Mouse (Mus musculus) forebrain, postnatal 0 days (tissue): ENCODE data around the gene Gm49358. TPM values are rescaled to one million over a fixed set of nuclear protein-coding genes. Genes with fewer than 3 reads are reported as not detected.

Source experiments
- ATAC-seq: fragments of 200-750 bp; cut with Nextera tagmentation; 2 replicates; pipeline ENCODE4 v1.8.0; 2017; ENCODE audit warnings: mild to moderate bottlenecking, moderate library complexity
- DNase-seq: peaks from one replicate; pipeline ENCODE4 v3.0.0-alpha.2; 2015
- H3K27ac ChIP-seq: fragments of 300-500 bp; sonication (generic); 2 replicates; pipeline ENCODE4 v1.5.1; 2014; ENCODE audit warnings: low read depth, mild to moderate bottlenecking, antibody characterized with exemption, low read length, moderate library complexity, mixed read lengths
- H3K27me3 ChIP-seq: fragments of 300-500 bp; sonication (generic); 2 replicates; pipeline ENCODE4 v1.6.1; 2014; ENCODE audit warnings: mild to moderate bottlenecking, low read length, mixed read lengths; ENCODE audit not compliant: insufficient read depth
- H3K36me3 ChIP-seq: fragments of 300-500 bp; sonication (generic); 2 replicates; pipeline ENCODE4 v1.6.1; 2014; ENCODE audit warnings: mild to moderate bottlenecking, moderate library complexity; ENCODE audit not compliant: insufficient read depth
- H3K4me1 ChIP-seq: fragments of 300-500 bp; sonication (generic); 2 replicates; pipeline ENCODE4 v1.6.1; 2014; ENCODE audit warnings: antibody characterized with exemption; ENCODE audit not compliant: insufficient read depth
- H3K4me2 ChIP-seq: fragments of 300-500 bp; sonication (generic); 2 replicates; pipeline ENCODE4 v1.6.1; 2014; ENCODE audit warnings: low read depth, mild to moderate bottlenecking, moderate library complexity
- H3K4me3 ChIP-seq: fragments of 300-500 bp; sonication (generic); 2 replicates; pipeline ENCODE4 v1.5.1; 2014; ENCODE audit warnings: low read depth, low read length, mixed read lengths
- H3K9ac ChIP-seq: fragments of 300-500 bp; sonication (generic); 2 replicates; pipeline ENCODE4 v1.6.1; 2014; ENCODE audit warnings: mild to moderate bottlenecking
- H3K9me3 ChIP-seq: fragments of 300-500 bp; sonication (generic); 2 replicates; pipeline ENCODE4 v1.6.1; 2016; ENCODE audit warnings: low read length
- CTCF ChIP-seq: sonication (generic); IDR thresholded peaks from 2 replicates; pipeline ENCODE4 v1.5.1; 2016; ENCODE audit warnings: antibody characterized with exemption, control low read depth, low read depth
- WGBS: fragments of 180-500 bp; shearing (Covaris S2); extraction: QIAGEN DNeasy Blood & Tissue Kit; methylation state at CpG from one replicate; pipeline ENCODE4 v1.1.7; 2014; 5-methylcytosine and 5-hydroxymethylcytosine counted together
- polyA plus RNA-seq: library from polyadenylated mRNA; unstranded; fragments of >200 nt; fragmentation: Nextera tagmentation; extraction: Ambion mirVana; gene quantifications from 2 replicates; pipeline ENCODE4 v1.2.1, GENCODE M21; 2015
- total RNA-seq: library from RNA; depleted of rRNA; stranded (reverse); fragments of >200 nt; gene quantifications from 2 replicates; pipeline ENCODE4 v1.2.3, GENCODE M21; 2014

Gm49358 gene
- total and polyA plus RNA-seq, 2 experiments from 2014 or later = 14.7 TPM; not detected in 1

- no peak overlapping the region for H3K4me3 ChIP-seq
- H3K9me3 ChIP-seq = no peaks in the 10 kb centered on the region
- H3K4me1 ChIP-seq = no peaks in the 10 kb centered on the region
- ATAC-seq (peak; percentile 73), DNase-seq (peak; percentile 61)
- H3K27me3 ChIP-seq = no peaks in the 10 kb centered on the region
- H3K36me3 ChIP-seq = no peaks in the 10 kb centered on the region
- TF ChIP-seq CTCF = no peak
- no peak overlapping the region for H3K4me2 ChIP-seq
- no peak overlapping the region for H3K27ac ChIP-seq
- H3K9ac ChIP-seq = no peak overlapping the region
- WGBS = 66% methylated on average over 5 of the region's 5 CpGs
These were observed 78.9 kb downstream of the Gm49358 start for GRCm38 (mm10) chr10:86842659-86843058.

- Histone ChIP-seq H3K4me3 (no peak overlapping the region), H3K4me2 (no peak overlapping the region), H3K9ac (no peak overlapping the region), H3K27ac (no peak overlapping the region), H3K27me3 (no peaks in the 10 kb centered on the region), H3K36me3 (no peaks in the 10 kb centered on the region), H3K4me1 (no peaks in the 10 kb centered on the region), H3K9me3 (no peaks in the 10 kb centered on the region)
- DNase-seq (no peak), ATAC-seq (no peak)
- TF ChIP-seq CTCF = no peak
- 90% methylated on average over 9 of the region's 9 CpGs for WGBS
These were observed 83.2 kb downstream of the Gm49358 start for GRCm38 (mm10) chr10:86846926-86847467.

- WGBS = 83% methylated on average over 4 of the region's 4 CpGs
- DNase-seq (no peak), ATAC-seq (no peak)
- H3K4me3 ChIP-seq = no peak overlapping the region
- no peaks in the 10 kb centered on the region for H3K27me3 ChIP-seq
- no peaks in the 10 kb centered on the region for H3K4me1 ChIP-seq
- TF ChIP-seq CTCF = no peak
- H3K4me2 ChIP-seq = no peak overlapping the region
- H3K36me3 ChIP-seq = no peaks in the 10 kb centered on the region
- no peaks in the 10 kb centered on the region for H3K9me3 ChIP-seq
- no peak overlapping the region for H3K27ac ChIP-seq
- no peak overlapping the region for H3K9ac ChIP-seq
These were observed 85.3 kb downstream of the Gm49358 start for GRCm38 (mm10) chr10:86849087-86849486.

- Histone ChIP-seq H3K36me3 (no peaks in the 10 kb centered on the region), H3K4me3 (no peak overlapping the region), H3K9me3 (no peaks in the 10 kb centered on the region), H3K4me2 (no peak overlapping the region), H3K4me1 (no peaks in the 10 kb centered on the region), H3K27me3 (no peaks in the 10 kb centered on the region), H3K9ac (no peak overlapping the region), H3K27ac (no peak overlapping the region)
- no peak for DNase-seq
- no peak for ATAC-seq
- 83% methylated on average over 4 of the region's 4 CpGs for WGBS
- no peak for TF ChIP-seq CTCF
These were observed 85.7 kb downstream of the Gm49358 start for GRCm38 (mm10) chr10:86849508-86849907.

DNA sequence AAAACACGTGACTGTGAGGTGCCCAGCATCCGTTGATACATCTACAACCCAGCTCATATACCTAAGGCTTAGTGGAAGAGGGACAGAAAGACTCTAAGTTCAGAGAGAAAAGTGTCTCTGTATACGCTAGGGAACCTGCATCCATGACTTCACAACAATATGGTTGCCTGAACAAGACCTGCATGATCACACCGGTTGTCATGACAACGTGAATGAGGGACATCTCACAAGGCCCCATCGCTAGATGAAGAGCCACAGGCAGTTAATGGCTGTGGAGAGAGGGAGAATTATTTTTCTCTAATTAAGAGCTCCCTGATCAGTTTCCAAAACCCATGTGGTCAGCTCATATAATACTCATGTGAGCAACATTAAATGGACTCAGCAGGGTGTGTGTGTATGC, 88.4 kb downstream of the Gm49358 start:
- Histone ChIP-seq H3K4me1 (no peaks in the 10 kb centered on the region), H3K4me3 (no peak overlapping the region), H3K27ac (no peak overlapping the region), H3K36me3 (no peaks in the 10 kb centered on the region), H3K4me2 (no peak overlapping the region), H3K9me3 (no peaks in the 10 kb centered on the region), H3K9ac (no peak overlapping the region), H3K27me3 (no peaks in the 10 kb centered on the region)
- no peak for DNase-seq
- ATAC-seq = no peak
- 69% methylated on average over 6 of the region's 6 CpGs for WGBS
- no peak for TF ChIP-seq CTCF

- no peaks in the 10 kb centered on the region for H3K9me3 ChIP-seq
- WGBS = 82% methylated on average over 3 of the region's 3 CpGs
- no peaks in the 10 kb centered on the region for H3K27me3 ChIP-seq
- H3K36me3 ChIP-seq = no peaks in the 10 kb centered on the region
- H3K9ac ChIP-seq = no peak overlapping the region
- no peaks in the 10 kb centered on the region for H3K4me1 ChIP-seq
- H3K4me3 ChIP-seq = no peak overlapping the region
- H3K27ac ChIP-seq = no peak overlapping the region
- no peak for ATAC-seq
- no peak for TF ChIP-seq CTCF
- DNase-seq = no peak
- no peak overlapping the region for H3K4me2 ChIP-seq
These were observed 89.7 kb downstream of the Gm49358 start for GRCm38 (mm10) chr10:86853433-86853832.

DNA sequence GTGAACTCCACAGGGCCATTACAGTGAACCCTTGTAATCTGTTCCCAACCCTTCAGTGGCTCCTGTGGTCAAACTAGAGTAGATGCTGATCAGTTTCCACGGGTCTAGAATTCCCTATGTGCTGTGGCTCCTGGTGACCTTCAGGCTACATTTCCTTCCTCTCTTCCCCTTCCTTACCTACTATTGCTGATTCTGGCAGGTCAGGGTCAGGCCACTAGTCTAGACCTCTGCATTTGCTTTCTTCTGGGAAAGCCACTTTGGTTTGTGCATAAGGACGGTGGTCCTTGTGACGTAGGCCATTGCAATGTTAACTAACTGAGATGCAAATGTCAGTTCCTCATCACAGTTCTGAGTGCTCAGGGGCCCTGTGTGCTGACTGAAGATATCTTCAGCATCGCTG, 96.6 kb downstream of the Gm49358 start:
- WGBS = 81% methylated on average over 4 of the region's 4 CpGs
- H3K36me3 ChIP-seq = no peaks in the 10 kb centered on the region
- no peak overlapping the region for H3K4me2 ChIP-seq
- H3K4me1 ChIP-seq = no peaks in the 10 kb centered on the region
- H3K4me3 ChIP-seq = no peak overlapping the region
- H3K27ac ChIP-seq = no peak overlapping the region
- no peak for TF ChIP-seq CTCF
- ATAC-seq = no peak; the same call in 1 of the 2 replicates
- H3K27me3 ChIP-seq = no peaks in the 10 kb centered on the region
- H3K9ac ChIP-seq = no peak overlapping the region
- H3K9me3 ChIP-seq = no peaks in the 10 kb centered on the region
- DNase-seq = no peak
